Mouse (Mus musculus) CD4-positive, CD25-positive, alpha-beta regulatory T cell (primary cell): Measurements from ENCODE around the gene Dock6. TPM values are rescaled to one million over a fixed set of nuclear protein-coding genes. Genes with fewer than 3 reads are reported as not detected.

Experiments used
- polyA plus RNA-seq: library from polyadenylated mRNA; unstranded; fragments of 100-300 nt; shearing (Covaris generic); gene quantifications from one replicate; pipeline ENCODE4 v1.2.1, GENCODE M21; 2017

The Dock6 gene
- polyA plus RNA-seq, result 2.1 TPM

DNA sequence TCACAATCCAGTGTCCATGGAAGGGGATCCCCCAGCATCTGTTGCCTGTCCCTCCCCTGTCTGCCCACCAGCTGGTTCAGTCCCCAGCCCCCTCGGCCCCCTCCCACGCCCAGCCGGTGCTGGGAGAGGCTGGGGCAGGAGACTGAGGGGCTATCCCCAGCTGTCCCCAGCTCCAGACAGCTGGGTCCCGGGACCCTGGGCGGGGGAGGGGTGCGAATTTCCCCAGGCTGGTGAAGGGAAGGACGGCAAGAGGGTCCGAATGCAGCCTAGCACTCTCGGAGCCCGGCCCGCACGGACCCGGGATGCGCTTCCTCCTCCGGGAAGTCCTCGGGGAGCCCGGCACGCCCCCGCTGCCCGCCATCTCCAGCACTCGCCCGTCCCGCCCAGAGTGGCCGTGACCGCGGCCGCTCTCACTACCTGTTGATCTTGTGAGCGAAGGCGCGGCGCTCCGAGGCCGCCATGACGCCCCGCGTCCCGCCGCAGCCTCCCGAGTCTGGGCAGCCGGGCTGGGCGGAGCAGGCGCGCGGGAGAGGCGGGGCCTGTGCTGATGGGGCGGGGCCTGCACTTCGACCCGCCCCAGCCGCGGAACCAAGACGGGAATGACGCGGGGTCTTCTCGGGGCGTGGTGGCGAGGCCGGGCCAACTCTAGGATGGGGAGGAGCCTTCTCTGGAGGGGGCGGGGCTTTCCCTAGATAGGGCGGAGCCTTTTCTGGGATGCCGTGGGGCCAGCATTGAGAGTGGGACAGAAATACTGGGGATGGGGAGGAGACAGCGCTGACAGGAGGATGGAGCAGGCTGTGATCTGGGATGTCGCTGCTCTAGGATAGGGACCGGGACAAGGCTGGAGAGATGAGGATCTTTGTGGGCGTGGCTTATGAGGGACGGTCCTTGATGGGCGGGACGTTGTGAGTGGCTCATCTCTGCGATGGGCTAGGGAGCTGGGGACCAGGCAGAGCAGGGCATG is at the start of gene Dock6:
Gene Dock6, minus strand, starts transcription at position 508 of the 964 bp plus-strand sequence.

DNA sequence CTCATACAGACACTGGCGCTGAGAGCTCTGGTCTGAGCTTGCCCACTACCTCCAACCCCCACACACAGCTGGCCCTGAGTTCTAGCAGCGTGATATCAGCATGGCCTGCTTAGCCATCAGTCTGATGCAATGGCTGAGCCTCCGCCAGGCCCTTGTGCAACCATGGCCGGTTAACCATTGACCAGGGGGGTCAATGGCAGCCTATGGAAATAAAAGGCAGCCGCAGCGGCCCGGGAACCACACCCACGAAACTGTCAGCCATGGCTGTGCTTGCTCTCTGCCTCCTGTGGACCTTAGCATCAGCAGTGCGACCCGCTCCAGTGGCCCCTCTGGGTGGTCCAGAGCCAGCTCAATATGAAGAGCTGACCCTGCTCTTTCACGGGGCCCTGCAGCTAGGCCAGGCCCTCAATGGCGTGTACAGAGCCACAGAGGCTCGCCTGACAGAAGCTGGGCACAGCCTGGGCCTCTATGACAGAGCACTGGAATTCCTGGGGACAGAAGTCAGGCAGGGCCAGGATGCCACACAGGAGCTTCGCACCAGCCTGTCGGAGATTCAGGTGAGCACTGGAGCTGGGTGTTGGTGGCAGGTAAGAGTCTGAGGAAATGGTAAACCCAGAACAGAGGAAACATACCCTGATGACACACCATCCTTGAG is 17.1 kb downstream of the Dock6 start, which contains the start of gene Angptl8:
Gene Angptl8, plus strand, starts transcription at position 253 of the 655 bp plus-strand sequence.

DNA sequence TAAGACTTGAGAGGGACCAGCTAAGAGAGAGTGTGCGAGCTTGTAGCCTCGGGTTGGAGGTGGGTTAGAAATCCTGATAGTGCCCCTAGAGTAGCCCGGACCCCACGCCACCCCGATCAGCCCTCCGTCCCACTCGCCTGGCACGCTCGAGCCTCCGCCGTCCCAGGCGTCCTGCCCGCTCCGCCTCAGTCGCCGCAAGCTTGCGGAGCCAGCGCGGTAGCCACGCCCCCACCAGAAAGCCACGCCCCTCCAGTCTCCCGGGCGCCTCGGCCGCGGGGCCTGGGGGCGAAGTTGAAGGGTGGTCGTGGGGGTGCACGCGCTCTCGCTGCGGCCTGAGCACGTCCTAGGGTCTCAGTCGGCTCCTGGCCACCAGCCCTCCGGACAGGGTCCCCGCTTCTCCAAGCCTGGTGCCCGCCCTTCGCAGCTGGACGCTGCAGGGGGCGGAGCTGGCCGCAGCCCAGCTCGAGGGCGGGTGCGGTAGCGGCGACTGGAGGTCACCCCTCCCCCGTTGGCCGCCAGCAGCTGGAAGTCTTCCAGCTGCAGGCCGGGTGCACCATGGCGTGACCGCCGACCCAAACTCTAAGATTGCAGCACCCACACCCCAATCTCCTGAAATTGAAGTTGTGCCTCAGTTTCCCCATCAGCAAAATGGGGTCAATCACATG is 54.0 kb downstream of the Dock6 start, which contains the start of gene Kank2:
Gene Kank2, minus strand, starts transcription at position 400 of the 665 bp plus-strand sequence.

DNA sequence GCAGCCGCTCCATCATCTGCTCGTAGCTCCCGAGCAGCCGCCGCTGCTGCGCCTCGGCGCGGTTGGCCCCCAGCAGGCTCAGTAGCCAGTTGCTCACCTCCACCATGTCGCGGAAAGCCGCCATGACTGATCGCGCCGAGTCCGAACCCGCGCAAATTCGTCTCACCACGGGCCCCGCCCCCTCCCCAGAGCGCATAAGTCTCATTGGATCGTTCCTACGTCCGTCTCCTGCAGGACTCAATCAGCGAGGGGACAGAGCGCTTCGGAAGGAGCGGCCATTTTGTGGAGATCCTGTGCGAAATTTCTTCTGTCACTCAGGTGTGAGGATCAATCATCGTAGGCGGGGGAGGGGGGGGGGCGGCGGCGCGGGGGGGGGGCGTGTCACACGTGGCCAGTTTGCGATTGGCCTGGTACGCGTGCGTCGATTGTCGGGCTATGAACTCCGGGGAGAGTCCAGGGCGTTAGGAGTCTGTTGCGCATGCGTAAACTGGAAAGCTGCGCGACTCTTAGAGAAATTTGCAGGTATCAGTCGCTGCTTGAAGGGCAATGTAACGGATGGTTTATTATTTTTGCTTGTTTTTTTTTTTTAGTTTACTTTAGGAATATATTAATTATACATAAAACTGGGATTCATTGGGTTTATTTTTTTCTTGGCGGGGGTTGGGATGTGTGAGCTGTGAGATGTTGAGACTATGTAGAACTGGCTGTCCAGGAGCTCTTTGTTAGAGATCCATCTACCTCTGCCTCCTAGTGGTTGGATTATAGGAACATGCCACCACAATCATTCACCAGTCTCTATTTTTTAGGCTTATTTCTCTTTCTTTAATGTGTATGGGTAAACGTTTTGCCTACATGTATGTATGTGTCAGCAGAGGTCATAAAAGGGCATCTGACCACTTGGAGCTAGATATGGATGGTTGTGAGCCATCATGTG is 92.0 kb downstream of the Dock6 start, which contains the start of gene Spc24:
Gene Spc24, minus strand, starts transcription at position 149 of the 934 bp plus-strand sequence.

Other genes starting within 250 kb of the Dock6 start
- 63.5 TPM for gene Smarca4, start 236.5 kb downstream of the Dock6 start, polyA plus RNA-seq
- 30.3 TPM for gene Ldlr, start 129.2 kb downstream of the Dock6 start, polyA plus RNA-seq
- gene Spc24, start 92.3 kb downstream of the Dock6 start, polyA plus RNA-seq, result 3.3 TPM
- not detected for gene Kank2, start 53.9 kb downstream of the Dock6 start, polyA plus RNA-seq
- not detected for gene Angptl8, start 17.1 kb downstream of the Dock6 start, polyA plus RNA-seq
- gene Rab3d, start 65.6 kb upstream of the Dock6 start, polyA plus RNA-seq, result 9.3 TPM
- gene Ccdc159, start 74.8 kb upstream of the Dock6 start, polyA plus RNA-seq, result 0.20 TPM
- 1.7 TPM for gene Tmem205, start 74.9 kb upstream of the Dock6 start, polyA plus RNA-seq
- 1.1 TPM for gene Plppr2, start 84.4 kb upstream of the Dock6 start, polyA plus RNA-seq
- 14.6 TPM for gene Swsap1, start 103.1 kb upstream of the Dock6 start, polyA plus RNA-seq
- gene Epor, start 110.9 kb upstream of the Dock6 start, polyA plus RNA-seq, result 0.45 TPM
- not detected for gene Rgl3, start 136.8 kb upstream of the Dock6 start, polyA plus RNA-seq
- gene Ccdc151, start 150.0 kb upstream of the Dock6 start, polyA plus RNA-seq, result not detected
- gene Prkcsh, start 150.2 kb upstream of the Dock6 start, polyA plus RNA-seq, result 83.1 TPM
- not detected for gene Elavl3, start 199.4 kb upstream of the Dock6 start, polyA plus RNA-seq
- not detected for gene Gm49318, start 218.6 kb upstream of the Dock6 start, polyA plus RNA-seq
- 26.5 TPM for gene Zfp653, start 218.7 kb upstream of the Dock6 start, polyA plus RNA-seq
- gene Ecsit, start 232.8 kb upstream of the Dock6 start, polyA plus RNA-seq, result 52.0 TPM
- 0.07 TPM for gene Cnn1, start 246.6 kb upstream of the Dock6 start, polyA plus RNA-seq